Mouse (Mus musculus): ENCODE results near the gene Gna11.

DNA sequence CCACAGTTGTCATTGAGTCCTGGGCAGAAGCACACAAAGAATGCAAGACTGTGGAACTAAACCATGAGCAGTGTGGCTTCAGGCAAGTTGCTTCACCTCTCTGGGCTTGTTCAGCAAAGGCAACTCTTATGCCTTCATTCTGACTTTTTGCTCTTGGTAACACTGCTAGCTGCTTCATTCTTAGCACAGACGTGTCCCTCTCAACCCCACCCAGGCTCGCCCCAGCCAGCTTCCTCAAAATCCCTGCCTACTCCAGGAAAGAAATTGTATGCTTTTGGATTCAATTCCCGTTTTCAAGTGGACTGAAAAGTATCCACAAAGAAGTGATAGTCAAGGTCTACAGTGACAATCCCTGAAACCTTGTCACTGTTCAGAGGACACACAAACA is 25.0 kb downstream of the Gna11 start:
- no peak for TF ChIP-seq GATA1 (IDR thresholded peaks at IDR 0.05; ENCODE audit: low read length)
- TF ChIP-seq TAL1 (IDR thresholded peaks at IDR 0.05; ENCODE audit: low read length): no peak

Data from erythroblast, embryonic 14.5 days (primary cell).